Mouse (Mus musculus): ENCODE data around the gene Cacna2d3. TPM values are rescaled to one million over a fixed set of nuclear protein-coding genes. Genes with fewer than 3 reads are reported as not detected.

Gene Cacna2d3
- total and polyA plus RNA-seq, 3 experiments: not detected

- H3K79me2 ChIP-seq (ENCODE audit: control insufficient read depth, insufficient read depth, low read length, poor library complexity): no peaks in the 10 kb centered on the region
- H3K4me1 ChIP-seq (ENCODE audit: control insufficient read depth in 1 of 2, insufficient read depth in 2 of 2, low read length in 2 of 2): no peaks in the 10 kb centered on the region
- no peak for TF ChIP-seq CTCF (IDR thresholded peaks at IDR 0.05 in 2 of 3, conservative IDR thresholded peaks at IDR 0.05 in 1 of 3; ENCODE audit: control insufficient read depth in 1 of 3, insufficient read depth in 1 of 3, low read depth in 2 of 3, low read length in 3 of 3, poor library complexity in 1 of 3, severe bottlenecking in 1 of 3)
- no peak for TF ChIP-seq SMC3 (IDR thresholded peaks at IDR 0.05; ENCODE audit: low read depth, low read length)
- no peak for TF ChIP-seq ZC3H11A (IDR thresholded peaks at IDR 0.05; ENCODE audit: low read depth, low read length)
- TF ChIP-seq RCOR1 (IDR thresholded peaks at IDR 0.05; ENCODE audit: low read depth, low read length): no peak
- no peak for TF ChIP-seq GATA1 (IDR thresholded peaks at IDR 0.05; ENCODE audit: low read depth, low read length)
- TF ChIP-seq HCFC1 (IDR thresholded peaks at IDR 0.05; ENCODE audit: low read depth, low read length): no peak
- TF ChIP-seq POLR2AphosphoS5 (IDR thresholded peaks at IDR 0.05; ENCODE audit: borderline replicate concordance, low read depth, low read length): no peak
- TF ChIP-seq SIN3A (IDR thresholded peaks at IDR 0.05; ENCODE audit: low read length): no peak
- no peak for TF ChIP-seq ZKSCAN1 (IDR thresholded peaks at IDR 0.05; ENCODE audit: low read depth, low read length)
- TF ChIP-seq MEF2A (IDR thresholded peaks at IDR 0.05; ENCODE audit: extremely low read depth, insufficient replicate concordance, low read depth, low read length, poor library complexity, severe bottlenecking): no peak
- no peak for TF ChIP-seq RAD21 (IDR thresholded peaks at IDR 0.05; ENCODE audit: low read depth, low read length)
- TF ChIP-seq NELFE (IDR thresholded peaks at IDR 0.05; ENCODE audit: low read depth, low read length): no peak
- no peak for TF ChIP-seq MYB (IDR thresholded peaks at IDR 0.05; ENCODE audit: low read depth, low read length)
- H3K4me3 ChIP-seq (ENCODE audit: control insufficient read depth in 1 of 2, insufficient read depth in 1 of 2, low read depth in 2 of 2, low read length in 2 of 2): no peak overlapping the region
- no peak for DNase-seq (ENCODE audit: low read depth, low spot score)
- no peak overlapping the region for H3K9ac ChIP-seq (ENCODE audit: control insufficient read depth, low read depth, low read length, poor library complexity, severe bottlenecking)
- H3K27ac ChIP-seq (ENCODE audit: control insufficient read depth, low read depth, low read length): no peak overlapping the region
- H3K27me3 ChIP-seq (ENCODE audit: control insufficient read depth in 1 of 2, insufficient read depth in 2 of 2, low read length in 2 of 2): no peaks in the 10 kb centered on the region
- H3K9me3 ChIP-seq (replicated peaks; ENCODE audit: insufficient read depth, low read length): no peaks in the 10 kb centered on the region
- no peaks in the 10 kb centered on the region for H3K36me3 ChIP-seq (ENCODE audit: control insufficient read depth in 1 of 2, insufficient read depth in 2 of 2, low read length in 2 of 2)
Measured at GRCm38 (mm10) chr14:29082171-29082570, 639.5 kb downstream of the Cacna2d3 start.

GRCm38 (mm10) chr14:29080630-29081029 is 641.0 kb downstream of the Cacna2d3 start:
- no peaks in the 10 kb centered on the region for H3K36me3 ChIP-seq (ENCODE audit: control insufficient read depth in 1 of 2, insufficient read depth in 2 of 2, low read length in 2 of 2)
- H3K4me1 ChIP-seq (ENCODE audit: control insufficient read depth in 1 of 2, insufficient read depth in 2 of 2, low read length in 2 of 2): no peaks in the 10 kb centered on the region
- DNase-seq (ENCODE audit: low read depth, low spot score): no peak
- H3K9me3 ChIP-seq (replicated peaks; ENCODE audit: insufficient read depth, low read length): no peaks in the 10 kb centered on the region
- TF ChIP-seq USF2 (IDR thresholded peaks at IDR 0.05; ENCODE audit: borderline replicate concordance in 1 of 2, insufficient read depth in 1 of 2, low read depth in 1 of 2, low read length in 2 of 2): no peak
- no peak for TF ChIP-seq CHD1 (IDR thresholded peaks at IDR 0.05; ENCODE audit: low read depth, low read length)
- TF ChIP-seq RCOR1 (IDR thresholded peaks at IDR 0.05; ENCODE audit: low read depth, low read length): no peak
- no peak for TF ChIP-seq POLR2AphosphoS2 (IDR thresholded peaks at IDR 0.05; ENCODE audit: low read length)
- no peak for TF ChIP-seq MYC (IDR thresholded peaks at IDR 0.05; ENCODE audit: low read depth, low read length)
- no peak for TF ChIP-seq MYB (IDR thresholded peaks at IDR 0.05; ENCODE audit: low read depth, low read length)
- TF ChIP-seq SIN3A (IDR thresholded peaks at IDR 0.05; ENCODE audit: low read length): no peak
- TF ChIP-seq KAT2A (conservative IDR thresholded peaks at IDR 0.05; ENCODE audit: low read depth, low read length): no peak
- no peak for TF ChIP-seq ZC3H11A (IDR thresholded peaks at IDR 0.05; ENCODE audit: low read depth, low read length)
- TF ChIP-seq TBP (IDR thresholded peaks at IDR 0.05; ENCODE audit: low read depth, low read length): no peak
- no peak for TF ChIP-seq ZNF384 (IDR thresholded peaks at IDR 0.05; ENCODE audit: low read depth, low read length)
- no peak for TF ChIP-seq GATA1 (IDR thresholded peaks at IDR 0.05; ENCODE audit: low read depth, low read length)
- no peak for TF ChIP-seq MEF2A (IDR thresholded peaks at IDR 0.05; ENCODE audit: extremely low read depth, insufficient replicate concordance, low read depth, low read length, poor library complexity, severe bottlenecking)
- TF ChIP-seq ELF1 (IDR thresholded peaks at IDR 0.05; ENCODE audit: low read depth, low read length): no peak
- TF ChIP-seq HCFC1 (IDR thresholded peaks at IDR 0.05; ENCODE audit: low read depth, low read length): no peak
- no peak for TF ChIP-seq CHD2 (IDR thresholded peaks at IDR 0.05; ENCODE audit: low read length)
- TF ChIP-seq CTCF (IDR thresholded peaks at IDR 0.05 in 2 of 3, conservative IDR thresholded peaks at IDR 0.05 in 1 of 3; ENCODE audit: control insufficient read depth in 1 of 3, insufficient read depth in 1 of 3, low read depth in 2 of 3, low read length in 3 of 3, poor library complexity in 1 of 3, severe bottlenecking in 1 of 3): no peak
- H3K4me3 ChIP-seq (ENCODE audit: control insufficient read depth in 1 of 2, insufficient read depth in 1 of 2, low read depth in 2 of 2, low read length in 2 of 2): no peak overlapping the region
- no peaks in the 10 kb centered on the region for H3K27me3 ChIP-seq (ENCODE audit: control insufficient read depth in 1 of 2, insufficient read depth in 2 of 2, low read length in 2 of 2)
- H3K79me2 ChIP-seq (ENCODE audit: control insufficient read depth, insufficient read depth, low read length, poor library complexity): no peaks in the 10 kb centered on the region
- H3K9ac ChIP-seq (ENCODE audit: control insufficient read depth, low read depth, low read length, poor library complexity, severe bottlenecking): no peak overlapping the region
- H3K27ac ChIP-seq (ENCODE audit: control insufficient read depth, low read depth, low read length): no peak overlapping the region

Data from MEL (cell line).